Mouse (Mus musculus) myocyte (in vitro differentiated cells): ENCODE measurements around the gene Pklr.

Experiments
- CEBPB ChIP-seq: IDR thresholded peaks from 2 replicates; pipeline ENCODE4 v1.6.1; 2011; ENCODE audit warnings: mild to moderate bottlenecking, moderate library complexity; ENCODE audit not compliant: poor library complexity, insufficient read depth, severe bottlenecking
- E2F4 ChIP-seq: IDR thresholded peaks from one replicate; pipeline ENCODE4 v1.6.1; 2011; ENCODE audit warnings: mild to moderate bottlenecking, control low read depth, moderate library complexity; ENCODE audit not compliant: insufficient read depth
- MAX ChIP-seq: IDR thresholded peaks from one replicate; pipeline ENCODE4 v1.6.1; 2011; ENCODE audit warnings: low read depth, mild to moderate bottlenecking, control low read depth
- MYOD1 ChIP-seq, 3 experiments: IDR thresholded peaks; one replicate each; pipeline ENCODE4 v1.6.1; 2011; ENCODE audit warnings: control low read depth in 2 of 3, low read depth in 2 of 3, mild to moderate bottlenecking in 2 of 3, moderate library complexity in 1 of 3; ENCODE audit not compliant: insufficient read length in 2 of 3, control insufficient read depth in 1 of 3
- MYOG ChIP-seq, 3 experiments: IDR thresholded peaks; one replicate each; pipeline ENCODE4 v1.6.1; 2011; ENCODE audit warnings: control low read depth in 2 of 3, low read depth in 2 of 3, mild to moderate bottlenecking in 2 of 3; ENCODE audit not compliant: insufficient read length in 2 of 3, control insufficient read depth in 1 of 3, insufficient read depth in 1 of 3
- POLR2A ChIP-seq: IDR thresholded peaks from one replicate; pipeline ENCODE4 v1.6.1; 2011; ENCODE audit warnings: low read depth, mild to moderate bottlenecking, control low read depth, moderate library complexity; ENCODE audit not compliant: insufficient read length
- POLR2AphosphoS2 ChIP-seq: IDR thresholded peaks from one replicate; pipeline ENCODE4 v1.6.1; 2011; ENCODE audit warnings: low read depth, control low read depth; ENCODE audit not compliant: insufficient read length
- REST ChIP-seq: IDR thresholded peaks from one replicate; pipeline ENCODE4 v1.6.1; 2011; ENCODE audit warnings: mild to moderate bottlenecking, control low read depth, moderate library complexity; ENCODE audit not compliant: insufficient read depth, insufficient read length
- SRF ChIP-seq: IDR thresholded peaks from one replicate; pipeline ENCODE4 v1.6.1; 2011; ENCODE audit warnings: low read depth; ENCODE audit not compliant: control insufficient read depth, insufficient read length
- TCF12 ChIP-seq: IDR thresholded peaks from one replicate; pipeline ENCODE4 v1.6.1; 2011; ENCODE audit warnings: mild to moderate bottlenecking, control low read depth; ENCODE audit not compliant: poor library complexity, insufficient read depth, severe bottlenecking
- USF1 ChIP-seq: IDR thresholded peaks from one replicate; pipeline ENCODE4 v1.6.1; 2011; ENCODE audit warnings: low read depth, mild to moderate bottlenecking, control low read depth, moderate library complexity

GRCm38 (mm10) chr3:89123313-89123712 lies 12.6 kb upstream of the Pklr start:
- TF ChIP-seq E2F4 (no peak), USF1 (no peak), POLR2A (no peak), MAX (no peak), MYOD1 (IDR thresholded peaks at IDR 0.05; ENCODE audit: control insufficient read depth in 1 of 3, insufficient read length in 2 of 3, low read depth in 2 of 3) (no peak), MYOG (IDR thresholded peaks at IDR 0.05; ENCODE audit: control insufficient read depth in 1 of 3, insufficient read depth in 1 of 3, insufficient read length in 2 of 3, low read depth in 2 of 3) (no peak), REST (no peak), POLR2AphosphoS2 (no peak), TCF12 (no peak), CEBPB (no peak), SRF (no peak)
